Mouse (Mus musculus) megakaryocyte-erythroid progenitor cell, adult 5-6 weeks (primary cell): ENCODE measurements around the gene Tfrc. TPM values are rescaled to one million over a fixed set of nuclear protein-coding genes. Genes with fewer than 3 reads are reported as not detected.
"Not testable (repeated sequence)": the region's sequence is repeated elsewhere in the genome, so short reads cannot be mapped to it uniquely, and the experiment has no call there.

Experiments
- ATAC-seq: replicated peaks from 2 replicates; pipeline ENCODE4 v1.8.0; 2016; ENCODE audit warnings: mild to moderate bottlenecking, inconsistent platforms; ENCODE audit not compliant: severe bottlenecking, poor library complexity, low FRiP score, low TSS enrichment
- total RNA-seq, 2 experiments: library from RNA; stranded (forward) in 1 of 2; stranded (reverse) in 1 of 2; fragments of 200-1000, 215-1000 nt in 1 of 2; fragments of >200 nt in 1 of 2; fragmentation: Nextera tagmentation in 1 of 2; gene quantifications; 2 replicates each; pipeline ENCODE4 v1.2.3; 2014 to 2017

The Tfrc gene
- total RNA-seq, 2 experiments from 2014 or later: 327 to 333 TPM

DNA sequence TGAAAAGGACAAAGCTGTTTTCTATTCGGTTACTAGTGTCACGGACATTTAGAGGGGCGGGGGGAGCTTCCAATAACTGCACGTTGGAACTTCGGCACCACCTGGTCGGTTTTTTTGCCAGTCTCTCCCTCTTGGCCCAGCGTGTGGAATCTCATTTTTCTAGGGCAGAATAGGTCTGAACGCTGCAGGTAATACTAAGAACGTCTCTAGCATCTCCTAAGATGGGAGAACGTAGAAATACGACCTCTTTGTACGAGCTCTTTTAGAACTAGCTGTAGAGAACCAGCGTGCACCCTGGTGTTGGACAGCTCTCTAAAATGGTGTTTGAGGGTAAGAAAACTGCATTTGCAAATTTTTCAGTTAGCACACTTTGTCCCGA is 670 bp downstream of the Tfrc start:
- no peak for ATAC-seq

DNA sequence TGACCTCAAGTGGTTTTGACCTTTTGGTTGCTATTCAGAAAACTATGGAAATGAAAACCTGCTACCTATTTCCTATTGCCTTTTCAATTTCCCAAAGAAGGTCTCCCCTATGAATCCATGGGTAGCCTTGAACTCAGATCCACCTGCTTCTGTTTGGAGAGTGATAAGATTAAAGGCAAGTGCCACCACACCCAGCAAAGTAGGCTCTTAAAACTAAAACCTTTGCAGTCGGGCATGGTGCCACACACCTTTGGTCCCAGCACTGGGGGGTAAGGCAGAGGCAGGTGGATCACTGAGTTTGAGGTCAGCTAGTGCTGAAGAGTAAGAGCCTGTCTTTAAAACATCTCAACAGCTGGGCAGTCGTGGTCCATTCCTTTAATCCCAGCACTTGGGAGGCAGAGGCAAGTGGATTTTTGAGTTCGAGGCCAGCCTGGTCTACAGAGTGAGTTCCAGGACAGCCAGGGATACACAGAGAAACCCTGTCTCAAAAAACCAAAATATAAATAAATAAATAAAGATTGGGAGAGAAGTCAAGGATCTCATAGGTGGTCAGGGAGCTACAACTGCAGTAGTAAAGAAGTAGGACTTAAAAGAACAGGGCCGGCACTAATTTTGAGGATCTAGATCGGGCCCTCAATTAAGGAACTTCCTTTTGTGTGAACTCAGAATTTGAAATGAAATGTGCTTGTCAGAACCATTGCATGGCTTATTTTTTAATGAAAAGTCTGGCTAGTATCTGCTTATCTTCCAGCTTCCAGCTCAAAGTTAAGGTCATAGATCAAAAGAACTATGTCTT is 1.9 kb downstream of the Tfrc start:
- ATAC-seq: no peak

DNA sequence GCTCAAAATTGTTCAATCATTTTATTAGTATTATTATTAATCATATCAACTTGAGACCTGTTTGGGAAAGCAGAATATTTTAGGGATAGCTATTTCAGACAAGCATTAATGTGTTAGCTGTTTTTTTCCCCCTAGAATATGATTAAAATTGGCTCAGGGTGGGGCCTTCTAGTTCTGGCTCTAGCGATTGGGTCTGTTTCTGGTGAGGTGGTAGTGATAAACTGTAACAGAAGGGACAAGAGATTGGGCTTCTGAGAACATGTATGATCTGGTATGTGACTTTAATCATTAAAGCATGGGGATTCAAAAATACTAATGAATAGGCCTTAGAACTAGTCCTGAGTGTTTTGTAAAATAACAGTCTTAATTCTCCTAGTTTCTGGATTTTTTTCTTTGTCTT is 3.3 kb downstream of the Tfrc start:
- ATAC-seq: peak; percentile 66

DNA sequence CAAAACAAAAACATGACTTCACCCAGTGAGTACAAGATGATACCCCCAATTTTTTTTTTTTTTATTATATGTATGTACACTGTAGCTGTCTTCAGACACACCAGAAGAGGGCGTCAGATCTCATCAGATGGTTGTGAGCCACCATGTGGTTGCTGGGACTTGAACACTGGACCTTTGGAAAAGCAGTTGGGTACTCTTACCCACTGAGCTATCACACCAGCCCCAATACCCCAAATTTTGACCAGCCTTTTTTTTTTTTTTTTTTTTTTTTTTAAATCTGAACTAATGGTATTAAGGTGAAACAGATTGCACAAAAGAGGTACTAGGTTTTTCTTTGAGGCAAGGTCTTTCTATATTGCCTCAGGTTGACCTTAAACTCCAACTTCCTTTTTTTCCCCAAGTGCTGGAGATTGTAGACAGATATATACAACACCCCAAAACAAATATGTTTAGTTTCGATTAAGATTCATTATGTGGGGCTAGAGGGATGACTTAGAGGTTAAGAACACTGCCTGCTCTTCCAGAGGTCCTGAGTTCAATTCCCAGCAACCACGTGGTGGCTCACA is 4.6 kb downstream of the Tfrc start:
- ATAC-seq: no peak

DNA sequence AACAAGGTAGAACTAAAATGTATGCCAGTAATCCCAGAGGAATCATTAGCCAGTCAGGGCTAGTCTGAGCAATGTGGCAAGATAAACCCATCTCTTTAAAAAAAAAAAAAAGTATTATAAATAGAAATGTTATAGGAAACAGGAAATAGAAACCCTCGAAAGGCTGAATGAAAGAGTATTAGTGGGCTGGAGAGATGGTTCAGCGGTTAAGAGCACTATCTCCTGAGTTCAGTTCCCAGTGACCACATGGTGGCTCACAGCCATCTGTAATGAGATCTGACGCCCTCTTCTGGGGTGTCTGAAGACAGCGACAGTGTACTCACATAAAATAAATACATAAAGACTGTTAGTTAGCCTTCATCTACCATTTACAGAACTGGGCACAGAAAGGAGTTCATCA is 5.3 kb downstream of the Tfrc start:
- peak; percentile 57; the same call in 1 of the 2 replicates for ATAC-seq

DNA sequence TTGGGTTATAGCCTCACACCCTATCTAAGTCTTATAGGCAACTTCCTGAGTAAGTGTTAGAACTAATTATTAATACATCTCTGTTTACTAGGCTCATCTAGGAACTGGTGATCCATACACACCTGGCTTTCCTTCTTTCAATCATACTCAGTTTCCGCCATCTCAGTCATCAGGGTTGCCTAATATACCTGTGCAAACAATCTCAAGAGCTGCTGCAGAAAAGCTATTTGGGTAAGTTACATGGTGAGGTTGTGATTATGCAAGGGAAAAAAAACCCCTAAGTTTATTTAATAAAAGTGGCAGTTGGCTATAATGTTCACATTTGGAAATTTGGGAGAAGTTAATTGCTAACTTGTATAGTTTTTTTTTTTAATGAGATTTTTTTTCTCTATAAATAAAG is 10.2 kb downstream of the Tfrc start:
- no peak for ATAC-seq

DNA sequence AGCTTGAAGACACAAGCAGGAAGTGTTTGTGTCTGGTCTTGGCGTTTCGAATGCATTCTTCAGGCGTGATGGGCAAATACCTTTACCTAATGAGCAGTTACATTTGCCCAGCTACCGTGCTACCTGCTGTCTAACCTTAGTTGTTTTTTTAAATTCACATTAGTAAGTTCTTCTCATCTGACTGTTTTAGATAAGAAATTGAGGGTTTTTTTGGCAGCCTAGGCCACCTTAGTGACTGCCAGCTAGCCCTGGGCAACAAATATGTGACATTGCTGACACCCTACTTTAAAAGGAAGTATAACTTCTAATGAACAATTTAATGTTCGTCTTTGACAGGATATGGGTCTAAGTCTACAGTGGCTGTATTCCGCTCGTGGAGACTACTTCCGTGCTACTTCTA is 19.4 kb downstream of the Tfrc start:
- ATAC-seq: peak; percentile 57

DNA sequence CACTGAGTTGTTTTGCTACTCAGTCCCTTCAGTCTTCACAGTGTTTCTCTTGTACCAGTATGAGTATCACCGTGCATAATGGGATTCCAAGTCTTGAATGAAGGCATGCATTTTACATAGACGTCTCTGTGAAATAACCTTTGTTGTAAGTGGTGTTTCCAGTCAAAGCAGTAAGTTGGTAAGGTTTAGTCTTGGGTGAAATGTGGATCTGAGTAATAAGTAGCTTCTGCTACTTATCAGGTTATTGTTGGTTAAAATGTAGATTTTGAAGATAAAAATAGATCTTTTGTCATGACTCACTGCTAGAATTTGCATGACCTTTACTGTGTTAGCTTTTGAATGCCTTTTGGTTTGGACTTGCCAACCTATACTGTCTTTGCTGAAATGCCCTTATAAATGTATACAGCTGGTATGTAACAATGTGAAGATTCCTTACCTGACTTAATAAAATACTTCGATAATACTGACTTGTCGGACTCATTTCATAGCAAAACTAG is 23.7 kb downstream of the Tfrc start:
- no peak for ATAC-seq

DNA sequence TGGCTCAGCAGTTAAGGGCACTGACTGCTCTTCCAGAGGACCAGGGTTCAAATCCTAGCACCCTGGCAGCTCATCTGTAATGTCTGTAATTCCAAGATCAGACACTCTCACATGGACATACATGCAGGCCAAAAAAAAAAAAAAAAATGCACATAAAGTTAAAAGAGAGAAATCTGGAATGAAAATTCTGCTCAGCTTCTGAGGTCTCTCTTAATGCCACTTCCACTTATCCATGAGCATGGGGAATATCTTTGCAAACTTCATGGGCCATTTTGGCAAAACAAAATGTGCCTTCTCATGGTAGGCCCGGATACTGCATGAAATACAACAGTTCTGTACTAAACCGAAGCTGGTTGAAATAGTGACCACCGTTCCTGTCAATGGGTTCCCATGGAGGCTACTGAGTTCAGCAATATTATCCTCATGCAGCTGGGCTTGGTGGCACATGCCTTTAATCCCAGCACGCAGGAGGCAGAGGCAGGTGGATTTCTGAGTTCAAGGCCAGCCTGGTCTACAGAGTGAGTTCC is 24.8 kb downstream of the Tfrc start:
- no peak for ATAC-seq

DNA sequence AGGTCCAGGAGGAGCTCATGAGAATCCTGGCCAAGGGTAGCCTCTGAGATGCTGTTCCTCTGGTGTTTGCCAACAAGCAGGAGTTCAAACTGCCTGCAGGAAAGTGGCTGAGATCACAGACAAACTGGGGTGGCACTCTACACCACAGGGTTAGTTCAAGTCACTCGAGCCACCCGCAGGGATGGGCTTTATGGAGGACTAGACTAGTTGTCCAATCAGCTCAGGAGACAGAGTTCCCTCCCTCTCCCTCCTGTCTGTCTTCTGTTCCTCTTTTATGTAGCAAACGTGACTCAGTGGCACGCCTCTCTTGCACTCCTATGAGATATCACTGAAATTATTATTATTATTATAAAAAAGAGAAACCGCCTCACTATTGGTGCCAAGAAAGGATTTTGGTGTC is 25.5 kb downstream of the Tfrc start:
- no peak; the same call in 1 of the 2 replicates for ATAC-seq

DNA sequence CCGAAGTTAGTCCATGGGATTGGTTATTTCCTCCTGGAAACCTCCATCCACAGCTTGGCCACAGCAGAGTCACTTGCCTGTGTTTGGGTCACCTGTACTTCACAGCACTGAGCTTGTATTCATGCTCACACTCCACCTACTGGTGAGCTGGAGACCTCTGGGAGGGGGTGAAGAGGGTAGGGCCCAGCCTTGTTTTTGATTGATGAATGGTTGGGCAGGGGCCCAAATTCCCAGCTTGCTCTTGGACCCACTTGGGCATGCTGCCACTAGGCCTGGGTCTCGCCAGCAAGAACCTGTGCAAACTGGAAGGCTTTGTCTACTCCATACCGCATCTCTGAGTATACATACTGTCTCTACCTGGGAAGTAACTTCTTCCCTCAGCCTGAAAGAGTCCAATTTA is 26.6 kb downstream of the Tfrc start:
- ATAC-seq: no peak

DNA sequence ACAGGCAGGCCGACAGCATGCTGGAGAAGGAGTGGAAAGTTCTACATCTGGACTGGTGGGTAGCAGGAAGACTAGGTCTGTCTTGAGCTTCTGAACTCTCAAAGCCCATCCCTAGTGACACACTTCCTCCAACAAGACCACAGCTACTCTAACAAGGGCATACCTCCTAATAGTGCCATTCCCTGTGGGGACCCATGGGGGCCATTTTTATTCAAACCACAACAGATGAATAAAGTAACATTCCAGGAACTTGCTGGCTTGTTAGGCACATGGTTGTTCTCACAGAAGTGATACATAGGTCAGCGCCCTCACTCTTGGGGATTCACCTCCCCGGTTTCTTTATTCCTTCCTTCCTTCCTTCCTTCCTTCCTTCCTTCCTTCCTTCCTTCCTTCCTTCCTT is 27.6 kb downstream of the Tfrc start:
- ATAC-seq: no peak

DNA sequence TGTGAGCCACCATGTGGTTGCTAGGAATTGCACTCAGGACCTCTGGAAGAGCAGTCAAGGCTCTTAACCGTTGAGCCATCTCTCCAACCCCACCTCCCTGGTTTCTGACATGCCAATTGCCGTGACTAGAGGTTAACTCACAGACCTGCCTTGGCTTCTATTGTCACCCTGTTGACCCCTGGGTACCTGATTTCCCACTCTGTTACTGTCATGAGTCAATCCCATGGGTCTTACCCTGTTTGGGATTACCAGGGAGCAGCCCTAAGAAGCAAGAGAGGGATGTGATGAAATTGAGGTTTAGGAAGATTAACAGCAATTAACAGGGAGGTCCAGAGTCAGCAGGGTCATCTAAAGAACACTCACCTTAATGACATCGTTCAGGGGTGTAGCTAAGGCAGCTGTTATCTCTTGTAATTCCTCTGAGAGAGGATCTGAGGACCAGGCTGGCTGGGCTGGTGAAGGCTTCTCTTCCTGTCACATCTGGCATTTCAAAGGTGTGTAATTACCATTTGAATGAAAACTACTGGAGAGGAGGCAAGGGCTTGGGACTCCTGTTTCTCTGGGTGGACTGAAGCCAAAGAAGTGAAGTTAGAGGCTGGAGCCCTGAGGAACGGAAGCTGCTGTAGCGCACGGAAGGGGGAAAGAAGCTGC is 28.3 kb downstream of the Tfrc start:
- no peak for ATAC-seq

DNA sequence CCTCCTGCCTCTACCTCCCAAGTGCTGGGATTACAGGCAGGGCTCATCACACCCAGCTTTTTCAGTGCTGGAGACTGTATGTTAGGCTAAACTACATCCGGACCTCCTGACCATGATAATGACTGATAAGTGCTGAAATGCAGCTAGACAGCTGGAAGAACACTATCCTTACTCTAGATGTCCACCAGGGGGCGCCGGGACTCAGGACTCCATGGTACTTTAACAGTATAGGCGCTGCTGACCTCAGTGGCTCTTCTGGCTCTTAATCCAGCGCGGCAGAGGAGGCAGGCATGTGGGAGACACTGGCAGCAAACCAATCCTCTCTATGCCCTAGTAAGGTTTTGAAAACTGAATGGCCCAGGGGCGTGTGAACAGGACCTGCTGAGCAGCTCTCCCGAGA is 29.8 kb downstream of the Tfrc start:
- ATAC-seq: peak; percentile 80

DNA sequence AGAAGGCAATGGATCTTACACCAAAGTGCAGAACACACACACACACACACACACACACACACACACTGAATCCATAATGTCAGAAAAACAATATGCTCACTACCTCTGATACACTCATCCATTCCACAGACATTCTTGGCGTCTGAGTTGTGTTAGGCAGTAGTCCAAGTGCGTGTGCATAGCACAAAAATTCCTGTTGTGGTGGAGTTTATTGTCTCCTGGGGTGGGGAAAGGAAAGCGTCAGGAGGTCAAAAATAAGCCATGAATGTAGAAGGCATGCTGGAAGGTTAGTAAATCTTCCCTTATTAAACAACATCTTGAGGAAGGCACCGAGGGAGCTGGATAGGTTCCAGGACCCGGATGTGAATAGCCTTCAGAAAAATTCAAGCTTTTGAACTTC is 31.4 kb downstream of the Tfrc start:
- ATAC-seq: no peak

DNA sequence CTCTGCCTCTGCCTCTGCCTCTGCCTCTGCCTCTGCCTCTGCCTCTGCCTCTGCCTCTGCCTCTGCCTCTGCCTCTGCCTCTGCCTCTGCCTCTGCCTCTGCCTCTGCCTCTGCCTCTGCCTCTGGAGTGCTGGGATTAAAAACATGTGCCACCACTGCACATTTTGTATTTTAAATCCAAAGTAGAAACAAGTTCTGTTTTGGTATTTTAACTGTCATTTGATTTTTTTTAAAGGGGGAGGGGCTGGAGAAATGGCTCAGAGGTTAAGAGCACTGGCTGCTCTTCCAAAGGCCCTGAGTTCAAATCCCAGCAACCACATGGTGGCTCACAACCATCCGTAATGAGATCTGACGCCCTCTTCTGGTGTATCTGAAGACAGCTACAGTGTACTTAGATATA is 32.0 kb downstream of the Tfrc start:
- ATAC-seq: not testable (repeated sequence)

DNA sequence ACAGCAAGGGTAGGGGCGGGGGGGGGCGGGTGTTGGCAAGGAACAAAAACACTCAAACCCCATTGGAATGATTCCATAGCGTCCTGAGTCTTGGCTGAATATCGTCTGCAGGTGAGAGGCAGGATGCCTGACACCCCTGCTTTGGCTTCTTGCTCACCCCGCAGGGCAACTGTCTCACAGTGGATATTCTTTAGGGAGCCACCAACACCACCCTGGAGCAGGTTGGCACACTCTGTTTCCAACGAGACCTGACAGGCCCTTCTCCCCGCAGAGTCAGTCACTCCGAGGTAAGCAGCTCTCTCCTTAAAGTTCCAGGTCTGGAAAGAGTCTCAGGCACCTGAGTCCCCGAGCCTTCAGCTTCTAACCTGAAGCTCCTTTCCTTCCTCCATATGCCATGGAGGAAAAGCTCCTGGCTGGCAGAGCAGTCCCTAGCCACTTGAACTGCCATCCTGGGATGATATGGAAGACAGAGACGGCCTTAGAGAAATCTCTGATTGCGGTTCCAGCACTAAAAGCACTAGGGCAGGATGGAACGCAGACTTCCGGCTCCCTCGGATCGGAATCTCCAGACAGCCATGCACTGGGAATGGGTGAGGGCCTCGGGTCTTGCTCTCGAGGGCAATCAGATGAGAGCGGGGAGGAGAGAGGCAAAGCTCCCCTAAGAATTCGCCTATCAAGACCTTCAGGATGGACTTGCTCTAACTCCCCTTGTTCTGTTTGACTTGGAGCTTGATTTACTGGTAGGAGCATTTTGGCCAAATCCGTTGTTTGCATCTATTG is 32.9 kb downstream of the Tfrc start:
- ATAC-seq: no peak

DNA sequence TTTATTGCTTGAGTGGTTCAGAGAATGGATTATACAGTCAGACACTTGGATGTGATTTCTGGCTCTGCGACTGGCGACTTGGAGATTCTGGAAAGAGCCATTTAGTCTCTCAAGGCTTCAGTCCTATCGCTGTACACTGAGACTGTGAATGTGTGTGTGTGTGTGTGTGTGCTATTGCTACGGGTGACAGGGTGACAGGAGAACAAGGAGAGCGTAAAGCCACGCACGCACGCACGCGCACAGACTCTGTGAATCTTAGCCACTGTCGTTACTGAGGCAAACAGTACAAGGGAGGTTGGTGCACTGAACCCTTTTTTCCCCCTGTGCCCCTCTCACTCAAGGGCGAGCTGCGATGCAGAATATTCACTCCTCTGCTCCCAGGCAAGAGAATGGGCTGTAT is 33.6 kb downstream of the Tfrc start:
- ATAC-seq: no peak

DNA sequence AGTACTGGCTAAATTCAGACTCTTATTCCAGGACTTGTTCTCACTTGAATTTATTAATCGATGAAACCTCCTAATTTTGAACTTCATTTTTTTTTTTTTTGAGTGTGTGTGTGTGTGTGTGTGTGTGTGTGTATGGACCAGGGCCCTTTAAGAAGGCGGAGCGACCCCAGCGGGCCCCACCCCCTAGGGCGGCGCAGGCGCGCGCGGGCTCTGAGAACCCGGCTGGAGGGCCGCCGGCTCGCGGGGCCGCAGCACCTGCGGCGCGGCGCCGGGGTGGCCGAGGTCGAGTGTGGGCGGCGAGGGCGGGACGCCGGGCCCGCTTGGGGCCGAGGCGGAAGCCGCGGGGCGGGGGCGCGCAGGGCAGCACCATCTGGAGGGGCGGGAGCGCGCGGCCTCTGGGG is 34.9 kb downstream of the Tfrc start, which contains the start of gene Tnk2:
TSS of gene Tnk2 (plus strand) at position 214 of the 401 bp plus-strand sequence.
- ATAC-seq: 0 out of 2 replicates have a peak, but pooled peaks have one; percentile 46
